Mouse (Mus musculus): Measurements from ENCODE around the gene Fut2.

DNA sequence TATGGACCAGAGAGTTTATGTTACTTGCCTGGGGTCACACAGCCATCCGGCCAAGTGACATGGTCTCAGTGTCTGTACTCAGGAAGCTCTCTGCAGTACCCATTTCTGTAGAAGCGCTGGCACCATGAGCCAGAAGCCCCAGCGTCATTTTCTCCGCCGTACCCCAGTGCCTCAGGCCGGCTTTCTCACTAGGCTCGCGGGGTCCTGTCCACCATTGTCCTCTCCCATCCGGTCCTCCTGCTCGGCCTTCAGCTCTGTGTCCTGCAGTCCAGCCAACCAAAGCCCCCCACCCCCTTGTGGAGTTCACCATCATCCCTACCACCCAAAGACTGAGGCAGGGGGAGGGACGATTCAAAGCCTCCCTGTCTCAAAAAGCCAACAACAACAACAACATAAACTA, 35.4 kb upstream of the Fut2 start:
- TF ChIP-seq MAFK (IDR thresholded peaks at IDR 0.05; ENCODE audit: insufficient read depth, low read depth, low read length) (no peak), CHD2 (IDR thresholded peaks at IDR 0.05; ENCODE audit: low read depth, low read length) (no peak), HCFC1 (IDR thresholded peaks at IDR 0.05; ENCODE audit: borderline replicate concordance, insufficient read depth, low read length) (no peak), ZC3H11A (IDR thresholded peaks at IDR 0.05; ENCODE audit: borderline replicate concordance, low read depth, low read length) (no peak)
